Mouse (Mus musculus): ENCODE measurements around the gene Nek10. TPM values are rescaled to one million over a fixed set of nuclear protein-coding genes. Genes with fewer than 3 reads are reported as not detected.

Gene Nek10
- total and polyA plus RNA-seq, 3 experiments, result 0.04 to 0.31 (median 0.18) TPM

GRCm38 (mm10) chr14:15048186-15048585 lies 245.0 kb downstream of the Nek10 start:
- WGBS, result 60% methylated on average over 4 of the region's 4 CpGs
- intact Hi-C loops (cut with DNase I), result no loop called here
- no peak for DNase-seq
- Histone ChIP-seq H3K9ac (ENCODE audit: low read depth, low read length) (no peak overlapping the region), H3K27ac (no peak overlapping the region), H3K27me3 (ENCODE audit: control insufficient read depth, insufficient read depth, low read length) (no peaks in the 10 kb centered on the region), H3K4me1 (ENCODE audit: control insufficient read depth, insufficient read depth, low read length) (no peaks in the 10 kb centered on the region), H3K79me2 (replicated peaks; ENCODE audit: control insufficient read depth, insufficient read depth, low read length) (no peaks in the 10 kb centered on the region), H3K36me3 (ENCODE audit: control insufficient read depth, insufficient read depth, low read length) (no peaks in the 10 kb centered on the region), H3K4me3 (no peak overlapping the region)
- no peak for TF ChIP-seq POLR2A (IDR thresholded peaks at IDR 0.05; ENCODE audit: insufficient read depth, low read depth, low read length)
- no peak for TF ChIP-seq EP300 (IDR thresholded peaks at IDR 0.05; ENCODE audit: insufficient read depth, low read depth, low read length)
- no peak for TF ChIP-seq CTCF (IDR thresholded peaks at IDR 0.05)

- Histone ChIP-seq H3K4me1 (ENCODE audit: control insufficient read depth, insufficient read depth, low read length) (no peaks in the 10 kb centered on the region), H3K27me3 (ENCODE audit: control insufficient read depth, insufficient read depth, low read length) (no peaks in the 10 kb centered on the region), H3K79me2 (replicated peaks; ENCODE audit: control insufficient read depth, insufficient read depth, low read length) (no peaks in the 10 kb centered on the region), H3K4me3 (no peak overlapping the region), H3K27ac (no peak overlapping the region), H3K36me3 (ENCODE audit: control insufficient read depth, insufficient read depth, low read length) (no peaks in the 10 kb centered on the region), H3K9ac (ENCODE audit: low read depth, low read length) (no peak overlapping the region)
- WGBS, result 60% methylated on average over 2 of the region's 2 CpGs
- DNase-seq, result no peak
- intact Hi-C loops (cut with DNase I), result no loop called here
- TF ChIP-seq CTCF (IDR thresholded peaks at IDR 0.05) (no peak), POLR2A (IDR thresholded peaks at IDR 0.05; ENCODE audit: insufficient read depth, low read depth, low read length) (no peak), EP300 (IDR thresholded peaks at IDR 0.05; ENCODE audit: insufficient read depth, low read depth, low read length) (no peak)
Observed at GRCm38 (mm10) chr14:15061496-15061895, 258.3 kb downstream of the Nek10 start.

Other genes starting within 250 kb of the Nek10 start
- gene Slc4a7, start 101.1 kb upstream of the Nek10 start, total RNA-seq (2021), result 10 to 100 TPM; 13.1 to 16.5 TPM
- gene Slc4a7, start 101.1 kb upstream of the Nek10 start, polyA plus RNA-seq (2012; rRNA removed), result 2.8 and 6.4 TPM in 2 replicates

Data from heart, adult 2 months (tissue).